Mouse (Mus musculus) lung, adult 2 months (tissue): ENCODE data around the gene Plpp3. TPM values are rescaled to one million over a fixed set of nuclear protein-coding genes. Genes with fewer than 3 reads are reported as not detected.

Experiments used
- DNase-seq: peaks from one replicate; pipeline ENCODE4 v3.0.0; 2022
- H3K4me1 ChIP-seq: fragments of 200-500 bp; 2 replicates; pipeline ENCODE4 v1.6.1; 2011; ENCODE audit warnings: low read length; ENCODE audit not compliant: control insufficient read depth, insufficient read depth
- H3K4me3 ChIP-seq: fragments of 200-500 bp; replicated peaks from 2 replicates; pipeline ENCODE3; 2011; ENCODE audit warnings: low read depth, mild to moderate bottlenecking, control low read depth, low read length; ENCODE audit errors: extremely low read depth
- CTCF ChIP-seq: fragments of 200-500 bp; IDR thresholded peaks from 2 replicates; pipeline ENCODE4 v1.5.1; 2011; ENCODE audit warnings: mild to moderate bottlenecking, low read length, control low read depth; ENCODE audit not compliant: insufficient read depth
- POLR2A ChIP-seq: fragments of 200-500 bp; IDR thresholded peaks from 2 replicates; pipeline ENCODE4 v1.6.1; 2011; ENCODE audit warnings: low read depth, mild to moderate bottlenecking, control low read depth, low read length, borderline replicate concordance; ENCODE audit errors: extremely low read depth
- WGBS: fragments of 180-500 bp; shearing (Covaris S2); methylation state at CpG from one replicate; pipeline ENCODE4 v1.1.7; 2018; 5-methylcytosine and 5-hydroxymethylcytosine counted together
- polyA plus RNA-seq: library from polyadenylated mRNA; depleted of rRNA; stranded (reverse); fragments of >200 nt; gene quantifications from 2 replicates; pipeline ENCODE4 v1.2.3, GENCODE M21; 2012

The Plpp3 gene
- polyA plus RNA-seq, 1 experiment, result 170 TPM

- DNase-seq, result no peak
- TF ChIP-seq CTCF, result no peak
- no peak for TF ChIP-seq POLR2A
- WGBS, result 58% methylated on average over 3 of the region's 3 CpGs
- Histone ChIP-seq H3K4me3 (no peak overlapping the region), H3K4me1 (peaks cover 11% of the 10 kb centered on the region)
These were observed 63.7 kb downstream of the Plpp3 start for GRCm38 (mm10) chr4:105220849-105221248.

GRCm38 (mm10) chr4:105221256-105221840 is 64.2 kb downstream of the Plpp3 start:
- TF ChIP-seq CTCF (no peak), POLR2A (no peak)
- WGBS, result 74% methylated on average over 11 of the region's 11 CpGs
- Histone ChIP-seq H3K4me1 (peaks cover 10% of the 10 kb centered on the region), H3K4me3 (no peak overlapping the region)
- no peak for DNase-seq

- Histone ChIP-seq H3K4me1 (peaks cover 9% of the 10 kb centered on the region), H3K4me3 (no peak overlapping the region)
- TF ChIP-seq CTCF, result no peak
- 52% methylated on average over 5 of the region's 5 CpGs for WGBS
- DNase-seq, result no peak
These were observed 66.2 kb downstream of the Plpp3 start for GRCm38 (mm10) chr4:105223101-105223924.

GRCm38 (mm10) chr4:105223925-105224300 is 66.8 kb downstream of the Plpp3 start:
- WGBS, result 34% methylated on average over 4 of the region's 4 CpGs

GRCm38 (mm10) chr4:105225512-105225911 is 68.4 kb downstream of the Plpp3 start:
- TF ChIP-seq CTCF, result no peak
- TF ChIP-seq POLR2A, result no peak
- Histone ChIP-seq H3K4me3 (no peak overlapping the region), H3K4me1 (peaks cover 7% of the 10 kb centered on the region)
- DNase-seq, result no peak
- WGBS, result 27% methylated on average over 2 of the region's 2 CpGs

More at GRCm38 (mm10) chr4:105223925-105224300, 66.8 kb downstream of the Plpp3 start:
- TF ChIP-seq POLR2A, result no peak
- TF ChIP-seq CTCF, result no peak
- Histone ChIP-seq H3K4me1 (peaks cover 7% of the 10 kb centered on the region), H3K4me3 (no peak overlapping the region)
- no peak for DNase-seq

- no peak for DNase-seq
- Histone ChIP-seq H3K4me1 (peaks cover 7% of the 10 kb centered on the region), H3K4me3 (no peak overlapping the region)
- TF ChIP-seq CTCF (no peak), POLR2A (no peak)
- 62% methylated on average over 6 of the region's 6 CpGs for WGBS
These were observed 69.2 kb downstream of the Plpp3 start for GRCm38 (mm10) chr4:105226351-105226750.

- Histone ChIP-seq H3K4me3 (no peak overlapping the region), H3K4me1 (peaks cover 3% of the 10 kb centered on the region)
- no peak for DNase-seq
- WGBS, result 73% methylated on average over 8 of the region's 8 CpGs
- TF ChIP-seq CTCF, result no peak
- no peak for TF ChIP-seq POLR2A
These were observed 73.0 kb downstream of the Plpp3 start for GRCm38 (mm10) chr4:105230127-105230526.

- no peaks in the 10 kb centered on the region for H3K4me1 ChIP-seq
- WGBS, result 91% methylated on average over 7 of the region's 7 CpGs
These were observed 83.1 kb downstream of the Plpp3 start for GRCm38 (mm10) chr4:105240233-105240632.

GRCm38 (mm10) chr4:105244931-105245330 is 87.8 kb downstream of the Plpp3 start:
- no peak for DNase-seq
- TF ChIP-seq POLR2A (no peak), CTCF (no peak)
- H3K4me1 ChIP-seq, result no peaks in the 10 kb centered on the region; the same call in 1 of the 2 replicates
- WGBS, result 67% methylated on average over 10 of the region's 10 CpGs
- H3K4me3 ChIP-seq, result no peak overlapping the region

More at GRCm38 (mm10) chr4:105240233-105240632, 83.1 kb downstream of the Plpp3 start:
- TF ChIP-seq POLR2A (no peak), CTCF (no peak)
- no peak for DNase-seq
- H3K4me3 ChIP-seq, result no peak overlapping the region
